Mouse (Mus musculus) lung, embryonic 15.5 days (tissue): ENCODE measurements around the gene Magel2. TPM values are rescaled to one million over a fixed set of nuclear protein-coding genes. Genes with fewer than 3 reads are reported as not detected.

ENCODE experiments used
- ATAC-seq: fragments of 200-750 bp; cut with Nextera tagmentation; 2 replicates; pipeline ENCODE4 v1.8.0; 2017; ENCODE audit warnings: moderate number of reproducible peaks, borderline replicate concordance; ENCODE audit not compliant: low FRiP score, low TSS enrichment; ENCODE audit errors: extremely low read depth
- H3K27ac ChIP-seq: fragments of 300-500 bp; sonication (generic); 2 replicates; pipeline ENCODE4 v1.5.1; 2015; ENCODE audit warnings: moderate library complexity, mild to moderate bottlenecking, inconsistent platforms
- H3K27me3 ChIP-seq: fragments of 300-500 bp; sonication (generic); 2 replicates; pipeline ENCODE4 v1.6.1; 2015; ENCODE audit warnings: inconsistent platforms
- H3K36me3 ChIP-seq: fragments of 300-500 bp; sonication (generic); 2 replicates; pipeline ENCODE4 v1.6.1; 2015; ENCODE audit warnings: inconsistent platforms
- H3K4me1 ChIP-seq: fragments of 300-500 bp; sonication (generic); 2 replicates; pipeline ENCODE4 v1.6.1; 2015; ENCODE audit warnings: inconsistent platforms
- H3K4me2 ChIP-seq: fragments of 300-500 bp; sonication (generic); 2 replicates; pipeline ENCODE4 v1.6.1; 2015; ENCODE audit warnings: inconsistent platforms, mild to moderate bottlenecking, moderate library complexity
- H3K4me3 ChIP-seq: fragments of 300-500 bp; sonication (generic); 2 replicates; pipeline ENCODE4 v1.5.1; 2015; ENCODE audit warnings: mild to moderate bottlenecking, inconsistent platforms
- H3K9ac ChIP-seq: fragments of 300-500 bp; sonication (generic); 2 replicates; pipeline ENCODE4 v1.6.1; 2015; ENCODE audit warnings: inconsistent platforms
- H3K9me3 ChIP-seq: fragments of 300-500 bp; sonication (generic); 2 replicates; pipeline ENCODE4 v1.6.1; 2016; ENCODE audit warnings: inconsistent platforms
- WGBS: fragments of 180-500 bp; shearing (Covaris S2); methylation state at CpG from one replicate; pipeline ENCODE4 v1.1.7; 2015; 5-methylcytosine and 5-hydroxymethylcytosine counted together
- polyA plus RNA-seq: library from polyadenylated mRNA; unstranded; fragments of >200 nt; fragmentation: Nextera tagmentation; extraction: Ambion mirVana; gene quantifications from 2 replicates; pipeline ENCODE4 v1.2.1, GENCODE M21; 2015

Gene Magel2
- polyA plus RNA-seq = 0.89 and 1.4 TPM in 2 replicates

DNA sequence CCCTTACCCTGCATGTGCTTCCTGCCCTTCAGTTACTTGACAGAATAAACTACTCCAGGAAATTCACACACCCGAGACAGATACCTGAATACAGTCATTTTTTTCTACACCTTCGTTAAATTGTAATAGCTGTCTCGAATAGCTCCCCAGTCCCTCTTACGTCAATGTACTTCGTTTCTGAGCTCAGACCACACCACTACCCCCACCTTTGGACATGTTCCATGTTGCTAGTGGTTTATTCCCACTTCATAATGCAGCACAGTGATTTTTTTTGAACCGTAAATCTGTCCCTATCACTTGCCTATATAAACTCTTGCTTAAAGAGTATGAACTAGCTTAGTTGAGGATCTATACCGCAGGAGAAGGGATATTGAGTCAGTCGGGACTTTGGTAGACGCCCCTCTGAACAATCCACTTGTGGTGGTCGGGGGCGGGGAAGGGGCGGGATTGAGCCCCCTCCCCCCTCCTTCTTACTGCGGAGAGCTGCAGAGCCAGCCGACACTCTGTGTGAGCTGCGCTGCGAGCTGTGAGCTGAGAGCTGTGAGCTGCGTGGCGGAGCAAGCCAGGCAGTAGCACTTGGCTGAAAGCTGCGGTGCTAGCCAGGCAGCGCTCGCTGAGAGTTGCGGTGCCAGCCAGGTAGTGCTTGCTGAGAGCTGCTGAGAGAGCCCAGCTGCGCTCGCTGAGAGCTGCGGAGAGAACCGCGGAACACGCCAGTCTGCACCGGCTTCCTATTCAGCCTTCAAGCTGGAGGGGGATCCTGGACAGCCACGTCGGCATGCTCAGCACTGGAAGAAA is at the start of gene Magel2:
Gene Magel2 (plus strand): TSS at position 501 of the 795 bp plus-strand sequence.
- WGBS = 19% methylated on average over 31 of the region's 31 CpGs
- Histone ChIP-seq H3K27me3 (no peaks in the 10 kb centered on the region), H3K36me3 (no peaks in the 10 kb centered on the region), H3K4me1 (no peaks in the 10 kb centered on the region), H3K9ac (peak within 1 kb of the TSS; percentile 31), H3K4me3 (peak within 1 kb of the TSS; percentile 44), H3K9me3 (no peaks in the 10 kb centered on the region), H3K27ac (no peak within 1 kb of the TSS), H3K4me2 (peak within 1 kb of the TSS; percentile 75)
- ATAC-seq = peak; percentile 81; the same call in 1 of the 2 replicates

DNA sequence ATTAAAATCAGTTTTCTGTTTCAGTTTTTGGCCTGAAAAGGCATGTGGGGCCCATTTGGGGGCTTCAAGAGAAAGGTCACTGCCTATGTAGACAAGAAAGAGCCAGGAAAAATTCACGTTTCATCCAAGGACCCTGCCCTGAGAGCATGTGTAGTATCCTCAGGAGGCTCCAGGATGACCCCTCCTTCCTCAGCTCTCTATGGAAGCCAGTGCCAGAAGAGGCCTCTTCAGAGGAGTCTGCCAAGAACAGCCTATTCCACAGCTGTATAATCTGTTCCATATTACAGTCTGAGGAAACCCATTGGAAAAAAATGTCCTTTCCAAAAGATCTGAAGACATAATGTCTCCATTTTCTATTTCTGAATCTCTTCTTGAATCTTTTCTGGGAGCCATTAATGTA is 31.4 kb upstream of the Magel2 start:
- no peaks in the 10 kb centered on the region for H3K27me3 ChIP-seq
- H3K9ac ChIP-seq = no peak overlapping the region
- no peaks in the 10 kb centered on the region for H3K4me1 ChIP-seq
- no peaks in the 10 kb centered on the region for H3K36me3 ChIP-seq
- ATAC-seq = no peak
- 19% methylated on average over 1 of the region's 1 CpGs for WGBS
- H3K4me2 ChIP-seq = no peak overlapping the region
- H3K4me3 ChIP-seq = no peak overlapping the region
- no peaks in the 10 kb centered on the region for H3K9me3 ChIP-seq
- no peak overlapping the region for H3K27ac ChIP-seq

- 55% methylated on average over 1 of the region's 1 CpGs for WGBS
- H3K9ac ChIP-seq = no peak within 1 kb of the TSS
- ATAC-seq = no peak
These were observed 30.5 kb upstream of the Magel2 start, which contains the start of gene Ndn for GRCm38 (mm10) chr7:62346269-62346668. TSS of gene Ndn (plus strand) at chr7:62346569.

DNA sequence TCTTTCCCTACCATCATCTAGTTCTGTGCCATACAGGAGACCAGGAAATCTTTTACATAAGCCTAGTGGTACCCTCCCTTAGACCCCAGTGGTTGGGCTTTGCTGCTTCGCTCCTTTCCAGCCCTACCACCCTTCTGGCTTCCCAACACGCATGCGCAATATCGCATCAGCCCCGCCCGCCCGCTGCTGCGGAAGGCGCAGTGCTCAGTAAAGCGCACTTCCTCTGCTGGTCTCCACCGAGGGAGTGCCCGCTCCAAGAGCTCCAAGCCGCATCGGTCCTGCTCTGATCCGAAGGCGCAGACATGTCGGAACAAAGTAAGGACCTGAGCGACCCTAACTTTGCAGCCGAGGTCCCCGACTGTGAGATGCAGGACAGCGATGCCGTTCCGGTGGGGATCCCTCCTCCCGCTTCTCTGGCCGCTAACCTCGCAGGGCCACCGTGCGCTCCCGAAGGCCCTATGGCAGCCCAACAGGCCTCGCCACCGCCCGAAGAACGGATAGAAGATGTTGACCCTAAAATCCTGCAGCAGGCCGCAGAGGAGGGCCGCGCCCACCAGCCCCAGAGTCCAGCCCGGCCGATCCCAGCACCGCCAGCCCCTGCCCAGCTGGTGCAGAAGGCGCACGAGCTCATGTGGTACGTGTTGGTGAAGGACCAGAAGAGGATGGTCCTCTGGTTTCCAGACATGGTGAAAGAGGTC is 28.6 kb upstream of the Magel2 start:
- 13% methylated on average over 42 of the region's 42 CpGs for WGBS
- H3K9me3 ChIP-seq = no peaks in the 10 kb centered on the region
- peak overlapping the region; percentile 66 for H3K4me2 ChIP-seq
- H3K9ac ChIP-seq = peak overlapping the region; percentile 49
- ATAC-seq = peak; percentile 96
- H3K4me3 ChIP-seq = peak overlapping the region; percentile 51
- no peak overlapping the region for H3K27ac ChIP-seq
- H3K4me1 ChIP-seq = no peaks in the 10 kb centered on the region
- no peaks in the 10 kb centered on the region for H3K36me3 ChIP-seq
- no peaks in the 10 kb centered on the region for H3K27me3 ChIP-seq

More at GRCm38 (mm10) chr7:62346269-62346668, 30.5 kb upstream of the Magel2 start, which contains the start of gene Ndn:
- H3K27me3 ChIP-seq = no peaks in the 10 kb centered on the region
- H3K9me3 ChIP-seq = no peaks in the 10 kb centered on the region
- H3K4me3 ChIP-seq = no peak within 1 kb of the TSS
- no peaks in the 10 kb centered on the region for H3K36me3 ChIP-seq
- no peak within 1 kb of the TSS for H3K4me2 ChIP-seq
- H3K4me1 ChIP-seq = no peaks in the 10 kb centered on the region
- no peak within 1 kb of the TSS for H3K27ac ChIP-seq

- Histone ChIP-seq H3K4me3 (peak overlapping the region; percentile 51), H3K9me3 (no peaks in the 10 kb centered on the region), H3K27me3 (no peaks in the 10 kb centered on the region), H3K36me3 (no peaks in the 10 kb centered on the region), H3K4me2 (peak overlapping the region; percentile 66), H3K4me1 (no peaks in the 10 kb centered on the region), H3K9ac (peak overlapping the region; percentile 49), H3K27ac (no peak overlapping the region)
- peak; percentile 52 for ATAC-seq
- WGBS = 24% methylated on average over 17 of the region's 17 CpGs
These were observed 28.0 kb upstream of the Magel2 start for GRCm38 (mm10) chr7:62348804-62349190.

DNA sequence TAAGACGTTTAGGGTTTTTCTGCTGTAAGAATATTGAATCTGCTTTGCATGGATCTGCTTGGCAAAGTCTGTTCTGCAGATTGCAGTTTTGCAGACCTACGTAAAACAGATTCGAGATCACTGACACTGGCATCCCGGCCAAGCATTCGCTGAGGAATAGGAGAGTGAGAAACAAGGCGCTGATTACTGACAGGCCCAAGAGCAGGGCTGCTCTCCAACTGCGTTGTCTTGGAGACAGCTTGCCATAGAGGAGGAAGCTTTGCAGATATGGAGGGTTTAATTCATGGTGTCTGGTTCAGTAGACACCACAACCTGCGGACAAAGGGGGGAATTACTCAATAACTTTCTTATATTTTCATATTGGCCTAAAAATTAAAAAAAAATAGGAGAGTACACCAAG is 25.5 kb upstream of the Magel2 start:
- ATAC-seq = no peak
- H3K4me3 ChIP-seq = no peak overlapping the region
- no peak overlapping the region for H3K4me2 ChIP-seq
- no peaks in the 10 kb centered on the region for H3K36me3 ChIP-seq
- 50% methylated on average over 8 of the region's 8 CpGs for WGBS
- no peaks in the 10 kb centered on the region for H3K4me1 ChIP-seq
- H3K9ac ChIP-seq = no peak overlapping the region
- no peaks in the 10 kb centered on the region for H3K9me3 ChIP-seq
- H3K27me3 ChIP-seq = no peaks in the 10 kb centered on the region
- H3K27ac ChIP-seq = no peak overlapping the region

GRCm38 (mm10) chr7:62365039-62365636 is 11.7 kb upstream of the Magel2 start:
- 59% methylated on average over 7 of the region's 7 CpGs for WGBS

GRCm38 (mm10) chr7:62366730-62367129 is 10.1 kb upstream of the Magel2 start:
- Histone ChIP-seq H3K27ac (no peak overlapping the region), H3K4me2 (no peak overlapping the region), H3K9ac (no peak overlapping the region), H3K36me3 (no peaks in the 10 kb centered on the region), H3K27me3 (no peaks in the 10 kb centered on the region), H3K4me1 (no peaks in the 10 kb centered on the region), H3K4me3 (no peak overlapping the region), H3K9me3 (no peaks in the 10 kb centered on the region)
- no peak for ATAC-seq
- 76% methylated on average over 8 of the region's 8 CpGs for WGBS

More at GRCm38 (mm10) chr7:62365039-62365636, 11.7 kb upstream of the Magel2 start:
- H3K9me3 ChIP-seq = no peaks in the 10 kb centered on the region
- H3K27me3 ChIP-seq = no peaks in the 10 kb centered on the region
- H3K27ac ChIP-seq = no peak overlapping the region
- no peak overlapping the region for H3K9ac ChIP-seq
- no peaks in the 10 kb centered on the region for H3K4me1 ChIP-seq
- ATAC-seq = no peak
- H3K4me3 ChIP-seq = no peak overlapping the region
- no peaks in the 10 kb centered on the region for H3K36me3 ChIP-seq
- H3K4me2 ChIP-seq = no peak overlapping the region

GRCm38 (mm10) chr7:62375658-62376057 is 1.2 kb upstream of the Magel2 start:
- H3K36me3 ChIP-seq = no peaks in the 10 kb centered on the region
- no peaks in the 10 kb centered on the region for H3K9me3 ChIP-seq
- no peak overlapping the region for H3K4me2 ChIP-seq

GRCm38 (mm10) chr7:62377313-62377712 is 503 bp downstream of the Magel2 start:
- H3K27me3 ChIP-seq = no peaks in the 10 kb centered on the region
- H3K27ac ChIP-seq = no peak overlapping the region
- WGBS = 24% methylated on average over 13 of the region's 14 CpGs
- peak overlapping the region; percentile 31 for H3K9ac ChIP-seq
- ATAC-seq = peak; percentile 50
- no peaks in the 10 kb centered on the region for H3K4me1 ChIP-seq
- no peaks in the 10 kb centered on the region for H3K9me3 ChIP-seq
- peak overlapping the region; percentile 44 for H3K4me3 ChIP-seq
- H3K4me2 ChIP-seq = peak overlapping the region; percentile 75
- H3K36me3 ChIP-seq = no peaks in the 10 kb centered on the region

More at GRCm38 (mm10) chr7:62375658-62376057, 1.2 kb upstream of the Magel2 start:
- Histone ChIP-seq H3K27me3 (no peaks in the 10 kb centered on the region), H3K4me3 (no peak overlapping the region), H3K9ac (no peak overlapping the region), H3K27ac (no peak overlapping the region), H3K4me1 (no peaks in the 10 kb centered on the region)
- ATAC-seq = no peak
- 26% methylated on average over 4 of the region's 4 CpGs for WGBS

GRCm38 (mm10) chr7:62378529-62378928 is 1.7 kb downstream of the Magel2 start:
- Histone ChIP-seq H3K4me1 (no peaks in the 10 kb centered on the region), H3K27ac (no peak overlapping the region), H3K4me2 (no peak overlapping the region), H3K9ac (no peak overlapping the region), H3K9me3 (no peaks in the 10 kb centered on the region), H3K36me3 (no peaks in the 10 kb centered on the region), H3K4me3 (no peak overlapping the region), H3K27me3 (no peaks in the 10 kb centered on the region)
- 89% methylated on average over 9 of the region's 9 CpGs for WGBS
- no peak for ATAC-seq

DNA sequence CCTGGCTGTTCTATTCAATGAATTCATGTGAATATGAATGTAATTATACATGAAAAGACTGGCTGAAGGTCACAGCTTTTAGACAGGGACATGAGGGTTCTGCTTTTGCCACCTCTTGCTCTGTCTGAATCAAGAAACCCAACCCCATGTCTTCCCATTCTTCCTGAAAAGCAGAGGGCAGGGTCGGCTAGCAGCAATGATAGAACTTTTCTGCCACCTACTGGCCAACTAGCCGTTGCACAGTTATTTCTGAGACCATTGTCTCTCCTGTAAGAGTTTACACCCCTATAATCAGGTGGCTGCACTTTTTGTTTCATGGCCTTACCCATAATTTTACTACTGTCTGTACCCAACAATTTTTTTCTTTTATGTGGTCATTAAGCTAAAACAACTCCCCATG is 5.6 kb downstream of the Magel2 start:
- Histone ChIP-seq H3K36me3 (no peaks in the 10 kb centered on the region), H3K4me1 (no peaks in the 10 kb centered on the region), H3K27me3 (no peaks in the 10 kb centered on the region), H3K9ac (no peak overlapping the region), H3K9me3 (no peaks in the 10 kb centered on the region), H3K27ac (no peak overlapping the region), H3K4me2 (no peak overlapping the region), H3K4me3 (no peak overlapping the region)
- ATAC-seq = no peak
- 3% methylated on average over 2 of the region's 2 CpGs for WGBS
